Comparison of ENCODE assay signal across 8 mouse cellular contexts in the genomic region with DNA sequence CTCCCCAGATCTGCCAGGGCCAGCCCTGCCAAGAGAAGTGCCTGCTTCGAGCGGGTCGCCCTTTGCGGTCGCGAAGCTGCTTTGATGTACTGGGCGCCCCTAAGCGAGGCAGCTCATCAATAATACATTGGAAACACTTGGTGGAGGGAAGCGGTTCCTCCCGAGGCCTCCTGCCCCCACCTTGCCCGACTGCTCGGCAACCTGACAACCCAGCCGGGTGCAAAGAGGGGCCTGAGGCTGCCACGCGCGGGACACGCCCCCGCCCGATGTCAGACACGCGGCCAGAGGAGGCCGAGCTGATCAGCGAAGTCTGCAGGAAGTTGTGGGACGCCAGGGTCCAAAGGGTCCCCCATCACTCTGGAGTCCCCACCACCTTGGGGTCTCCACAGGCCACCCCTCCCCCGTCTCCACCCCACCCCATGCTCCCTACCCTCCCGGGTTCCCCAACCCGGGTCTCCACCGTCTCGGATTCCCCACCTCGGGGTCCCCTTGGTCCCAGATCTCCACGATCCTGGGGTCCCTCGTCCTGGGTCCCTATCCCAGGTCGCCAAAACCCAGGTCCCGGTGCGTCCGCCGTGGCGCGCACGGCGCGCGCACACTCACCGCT. TPM values are rescaled to one million over a fixed set of nuclear protein-coding genes. Genes with fewer than 3 reads are reported as not detected.
DNase-seq lines count a peak whose midpoint lies in the region; ATAC-seq and TF ChIP-seq lines count a peak whose summit lies in the region.

No protein-coding gene starts in this region.

- peak overlapping the region; percentile 49 to 58 for H3K4me3 ChIP-seq in MEL (ENCODE audit: control insufficient read depth in 1 of 2, insufficient read depth in 1 of 2, low read depth in 2 of 2, low read length in 2 of 2)
- H3K4me3 ChIP-seq in forebrain, embryonic 12.5 days (replicated peaks) = peak overlapping the region; percentile 61
- peak overlapping the region; percentile 71 for H3K4me3 ChIP-seq in midbrain, postnatal 0 days (ENCODE audit: low read depth, low read length)

- no peaks in the 10 kb centered on the region; a peak in 1 of 4 replicates for H3K36me3 ChIP-seq in MEL (ENCODE audit: control insufficient read depth in 1 of 2, insufficient read depth in 2 of 2, low read length in 2 of 2)
- no peaks in the 10 kb centered on the region for H3K36me3 ChIP-seq in forebrain, embryonic 12.5 days (replicated peaks)
- no peaks in the 10 kb centered on the region for H3K36me3 ChIP-seq in midbrain, postnatal 0 days (ENCODE audit: insufficient read depth, low read length)

- 0 out of 2 replicates have a peak, but pooled peaks have one; percentile 6 for ATAC-seq in forebrain, embryonic 12.5 days (ENCODE audit: low FRiP score)
- ATAC-seq in midbrain, postnatal 0 days (ENCODE audit: low FRiP score) = peak; percentile 57

- H3K79me2 ChIP-seq in MEL (ENCODE audit: control insufficient read depth, insufficient read depth, low read length, poor library complexity) = no peaks in the 10 kb centered on the region

- H3K9ac ChIP-seq in MEL (ENCODE audit: control insufficient read depth, low read depth, low read length, poor library complexity, severe bottlenecking) = peak overlapping the region; percentile 68
- H3K9ac ChIP-seq in forebrain, embryonic 12.5 days = peak overlapping the region; percentile 63
- H3K9ac ChIP-seq in midbrain, postnatal 0 days (replicated peaks; ENCODE audit: low read length, poor library complexity, severe bottlenecking) = peak overlapping the region; percentile 85

- H3K4me1 ChIP-seq in MEL (ENCODE audit: control insufficient read depth in 1 of 2, insufficient read depth in 2 of 2, low read length in 2 of 2) = no peaks in the 10 kb centered on the region
- peaks cover 19% of the 10 kb centered on the region for H3K4me1 ChIP-seq in forebrain, embryonic 12.5 days
- H3K4me1 ChIP-seq in midbrain, postnatal 0 days (ENCODE audit: insufficient read depth, low read length) = 0 out of 2 replicates have a peak, but pooled peaks cover 3% of the 10 kb centered on the region

- TF ChIP-seq RAD21 in MEL (IDR thresholded peaks at IDR 0.05; ENCODE audit: low read depth, low read length) = no peak

- no peak overlapping the region for H3K27ac ChIP-seq in MEL (ENCODE audit: control insufficient read depth, low read depth, low read length)
- H3K27ac ChIP-seq in forebrain, embryonic 12.5 days = no peak overlapping the region
- no peak overlapping the region; the same call in 1 of the 2 replicates for H3K27ac ChIP-seq in midbrain, postnatal 0 days (ENCODE audit: low read depth, low read length)

- H3K9me3 ChIP-seq in MEL (replicated peaks; ENCODE audit: insufficient read depth, low read length) = no peaks in the 10 kb centered on the region
- no peaks in the 10 kb centered on the region for H3K9me3 ChIP-seq in forebrain, embryonic 12.5 days
- H3K9me3 ChIP-seq in midbrain, postnatal 0 days (ENCODE audit: low read length) = no peaks in the 10 kb centered on the region

- 0% methylated on average over 41 of the region's 44 CpGs for WGBS in forebrain, embryonic 12.5 days
- WGBS in midbrain, postnatal 0 days = under 1% methylated on average over 42 of the region's 44 CpGs

- peak overlapping the region; percentile 98 for H3K4me2 ChIP-seq in forebrain, embryonic 12.5 days
- H3K4me2 ChIP-seq in midbrain, postnatal 0 days (ENCODE audit: low read depth, low read length, poor library complexity, severe bottlenecking) = peak overlapping the region; percentile 96

- no peak for TF ChIP-seq CTCF in MEL (IDR thresholded peaks at IDR 0.05 in 2 of 3, conservative IDR thresholded peaks at IDR 0.05 in 1 of 3; ENCODE audit: control insufficient read depth in 1 of 3, insufficient read depth in 1 of 3, low read depth in 2 of 3, low read length in 3 of 3, poor library complexity in 1 of 3, severe bottlenecking in 1 of 3)
- TF ChIP-seq CTCF in midbrain, postnatal 0 days (IDR thresholded peaks at IDR 0.05) = no peak

- H3K27me3 ChIP-seq in MEL (ENCODE audit: control insufficient read depth in 1 of 2, insufficient read depth in 2 of 2, low read length in 2 of 2) = no peaks in the 10 kb centered on the region
- H3K27me3 ChIP-seq in forebrain, embryonic 12.5 days = peaks cover 58% of the 10 kb centered on the region
- no peaks in the 10 kb centered on the region for H3K27me3 ChIP-seq in midbrain, postnatal 0 days (ENCODE audit: insufficient read depth, low read length)

- no peak for TF ChIP-seq POLR2A in MEL (IDR thresholded peaks at IDR 0.05; ENCODE audit: control insufficient read depth in 1 of 2, insufficient read depth in 1 of 2, low read depth in 1 of 2, low read length in 2 of 2, poor library complexity in 1 of 2)

- no peak for TF ChIP-seq EP300 in MEL (IDR thresholded peaks at IDR 0.05; ENCODE audit: low read depth in 1 of 2, low read length in 2 of 2)

- peak; percentile 18 for DNase-seq in kidney, adult 18-20 months
- no peak for DNase-seq in kidney, adult 8-10 months
- no peak for DNase-seq in MEL (ENCODE audit: low read depth, low spot score)
- peak; percentile 39 for DNase-seq in kidney, postnatal 10 days
- peak; percentile 27 for DNase-seq in midbrain, postnatal 0 days (ENCODE audit: low spot score)
- no peak for DNase-seq in left cerebral cortex, adult 9 months (ENCODE audit: low spot score in 2 of 2)
- no peak for DNase-seq in spleen, postnatal 4 days (ENCODE audit: low spot score in 2 of 2)

TF ChIP-seq in MEL, 35 proteins besides CTCF, POLR2A, EP300 and RAD21:
- no peak for TF ChIP-seq CHD1 (IDR thresholded peaks at IDR 0.05; ENCODE audit: low read depth, low read length)
- no peak for TF ChIP-seq RCOR1 (IDR thresholded peaks at IDR 0.05; ENCODE audit: low read depth, low read length)
TF ChIP-seq in MEL: peak in this region for 0.

RNA-seq across cellular contexts. Expression of a gene that starts 13.7 kb away (rescaled TPM):
- total RNA-seq in MEL (2012; rRNA removed) = 2.0 and 2.3 TPM in 2 replicates
- 1 to 10 TPM in 1 of 2 experiments, not detected in 1; 2.1 TPM for polyA plus RNA-seq in MEL (2012; ENCODE audit: insufficient read depth in 1 of 2, insufficient read length in 2 of 2, low read depth in 1 of 2, low replicate concordance in 2 of 2, missing spikeins in 1 of 2)
- polyA plus RNA-seq in forebrain, embryonic 12.5 days (2016; fragmentation: Nextera tagmentation; extraction: Ambion mirVana) = 1.7 and 3.1 TPM in 2 replicates
- total RNA-seq in midbrain, postnatal 0 days (2014; rRNA removed) = 27.4 and 30.9 TPM in 2 replicates
- polyA plus RNA-seq in midbrain, postnatal 0 days (2015; fragmentation: Nextera tagmentation; extraction: Ambion mirVana) = 25.4 and 29.5 TPM in 2 replicates

RNA-seq across cellular contexts. Expression of a gene that starts 34.1 kb away (rescaled TPM):
- 0.54 TPM in 1 of 2 replicates, not detected in the other for total RNA-seq in MEL (2012; rRNA removed)
- under 1 TPM in 1 of 2 experiments, not detected in 1; 0.21 TPM for polyA plus RNA-seq in MEL (2012; ENCODE audit: insufficient read depth in 1 of 2, insufficient read length in 2 of 2, low read depth in 1 of 2, low replicate concordance in 2 of 2, missing spikeins in 1 of 2)
- polyA plus RNA-seq in forebrain, embryonic 12.5 days (2016; fragmentation: Nextera tagmentation; extraction: Ambion mirVana) = 4.3 and 4.4 TPM in 2 replicates
- 3.9 and 13.8 TPM in 2 replicates for total RNA-seq in midbrain, postnatal 0 days (2014; rRNA removed)
- 7.9 and 9.1 TPM in 2 replicates for polyA plus RNA-seq in midbrain, postnatal 0 days (2015; fragmentation: Nextera tagmentation; extraction: Ambion mirVana)

RNA-seq across cellular contexts. Expression of a gene that starts 34.3 kb away (rescaled TPM):
- total RNA-seq in MEL (2012; rRNA removed) = 1,299 and 1,431 TPM in 2 replicates
- 1,000 to 10,000 TPM; 1,011 to 2,173 TPM for polyA plus RNA-seq in MEL (2012; ENCODE audit: insufficient read depth in 1 of 2, insufficient read length in 2 of 2, low read depth in 1 of 2, low replicate concordance in 2 of 2, missing spikeins in 1 of 2)
- polyA plus RNA-seq in forebrain, embryonic 12.5 days (2016; fragmentation: Nextera tagmentation; extraction: Ambion mirVana) = 803 and 809 TPM in 2 replicates
- total RNA-seq in midbrain, postnatal 0 days (2014; rRNA removed) = 493 and 558 TPM in 2 replicates
- polyA plus RNA-seq in midbrain, postnatal 0 days (2015; fragmentation: Nextera tagmentation; extraction: Ambion mirVana) = 1,374 and 1,478 TPM in 2 replicates

RNA-seq across cellular contexts. Expression of a gene that starts 34.6 kb away (rescaled TPM):
- 180 and 187 TPM in 2 replicates for total RNA-seq in MEL (2012; rRNA removed)
- 100 to 1,000 TPM in 1 of 2 experiments, not detected in 1; 269 TPM for polyA plus RNA-seq in MEL (2012; ENCODE audit: insufficient read depth in 1 of 2, insufficient read length in 2 of 2, low read depth in 1 of 2, low replicate concordance in 2 of 2, missing spikeins in 1 of 2)
- polyA plus RNA-seq in forebrain, embryonic 12.5 days (2016; fragmentation: Nextera tagmentation; extraction: Ambion mirVana) = 234 and 244 TPM in 2 replicates
- total RNA-seq in midbrain, postnatal 0 days (2014; rRNA removed) = 30.5 and 43.2 TPM in 2 replicates
- polyA plus RNA-seq in midbrain, postnatal 0 days (2015; fragmentation: Nextera tagmentation; extraction: Ambion mirVana) = 91.6 and 95.8 TPM in 2 replicates

RNA-seq across cellular contexts. Expression of a gene that starts 44.7 kb away (rescaled TPM):
- total RNA-seq in MEL (2012; rRNA removed) = 46.1 and 49.3 TPM in 2 replicates
- 100 to 1,000 TPM in 1 of 2 experiments, 10 to 100 TPM in 1; 39.6 to 150 TPM for polyA plus RNA-seq in MEL (2012; ENCODE audit: insufficient read depth in 1 of 2, insufficient read length in 2 of 2, low read depth in 1 of 2, low replicate concordance in 2 of 2, missing spikeins in 1 of 2)
- polyA plus RNA-seq in forebrain, embryonic 12.5 days (2016; fragmentation: Nextera tagmentation; extraction: Ambion mirVana) = 83.2 and 84.8 TPM in 2 replicates
- total RNA-seq in midbrain, postnatal 0 days (2014; rRNA removed) = 5.8 and 18.1 TPM in 2 replicates
- polyA plus RNA-seq in midbrain, postnatal 0 days (2015; fragmentation: Nextera tagmentation; extraction: Ambion mirVana) = 8.4 and 11.3 TPM in 2 replicates

Comparison
In these comparisons a context has a peak if more than half of its experiments do, and no peak if none do; other contexts are left out.
1. DNase-seq: peak in kidney, adult 18-20 months (single experiment), kidney, postnatal 10 days (single experiment) and midbrain, postnatal 0 days (single experiment); none in kidney, adult 8-10 months (0 of 2), MEL (single experiment), left cerebral cortex, adult 9 months (0 of 2) and spleen, postnatal 4 days (0 of 2).
2. Peak in every context shown above with its lines, with median percentiles within 50 percentile points of each other: H3K4me3 ChIP-seq and H3K9ac ChIP-seq.